ENCODE assay signal across 16 mouse cellular contexts in genomic region chr11:36161765-36162321, GRCm38 (mm10).
DNase-seq lines count a peak whose midpoint lies in the region; ATAC-seq and TF ChIP-seq lines count a peak whose summit lies in the region.
"Had no signal": no experiment of that assay in that cellular context is flagged by ENCODE, and none has a peak within 500 bp of the region (broad histone marks: within the 10 kb centered on the region; RNA-seq: fewer than 3 reads in every experiment).

No protein-coding gene starts in this region.

- H3K4me3 ChIP-seq in embryonic facial prominence, embryonic 11.5 days (ENCODE audit: low read depth, low read length), result no peak overlapping the region
- no peak overlapping the region for H3K4me3 ChIP-seq in embryonic facial prominence, embryonic 10.5 days
- H3K4me3 ChIP-seq in liver, postnatal 0 days (ENCODE audit: low read depth, low read length), result no peak overlapping the region
- no peak overlapping the region for H3K4me3 ChIP-seq in liver, embryonic 12.5 days
- H3K4me3 ChIP-seq in limb, embryonic 10.5 days, result no peak overlapping the region
- H3K4me3 ChIP-seq: kidney, embryonic 15.5 days; liver, embryonic 13.5 days had no signal

- H3K27me3 ChIP-seq in embryonic facial prominence, embryonic 11.5 days (ENCODE audit: control insufficient read depth, insufficient read depth, low read length), result no peaks in the 10 kb centered on the region
- no peaks in the 10 kb centered on the region for H3K27me3 ChIP-seq in embryonic facial prominence, embryonic 10.5 days (replicated peaks; ENCODE audit: low read depth, poor library complexity, severe bottlenecking)
- no peaks in the 10 kb centered on the region for H3K27me3 ChIP-seq in liver, postnatal 0 days (ENCODE audit: insufficient read depth, low read length)
- no peaks in the 10 kb centered on the region for H3K27me3 ChIP-seq in liver, embryonic 12.5 days (replicated peaks)
- H3K27me3 ChIP-seq in limb, embryonic 10.5 days (ENCODE audit: low read depth, poor library complexity, severe bottlenecking), result no peaks in the 10 kb centered on the region
- H3K27me3 ChIP-seq: kidney, embryonic 15.5 days; liver, embryonic 13.5 days had no signal

- no peak for TF ChIP-seq CTCF in liver, postnatal 0 days (IDR thresholded peaks at IDR 0.05; ENCODE audit: low read depth)

- DNase-seq in embryonic facial prominence, embryonic 11.5 days (ENCODE audit: low spot score), result no peak
- DNase-seq in embryonic facial prominence, embryonic 10.5 days (ENCODE audit: low spot score), result no peak
- DNase-seq in liver, postnatal 0 days, result peak; percentile 2
- peak; percentile 16 for DNase-seq in limb, embryonic 10.5 days (ENCODE audit: low spot score)
- peak; percentile 64 for DNase-seq in retina, embryonic 14.5 days (ENCODE audit: low spot score)
- no peak for DNase-seq in left cerebral cortex, adult 11 months (ENCODE audit: low spot score)
- no peak for DNase-seq in left cerebral cortex, postnatal 14 days (ENCODE audit: low spot score in 2 of 2)
- DNase-seq: adrenal gland, adult 2 months; cerebellum, adult 9-11 months; heart, postnatal 4 days; liver, embryonic 13.5 days; lung, postnatal 14 days; right cerebral cortex, postnatal 25 days had no signal

- intact Hi-C loops in left cerebral cortex, postnatal 14 days (cut with DNase I), result no loop called here

- H3K9ac ChIP-seq in embryonic facial prominence, embryonic 11.5 days (replicated peaks; ENCODE audit: low read length), result no peak overlapping the region
- no peak overlapping the region for H3K9ac ChIP-seq in liver, postnatal 0 days (replicated peaks)
- no peak overlapping the region for H3K9ac ChIP-seq in liver, embryonic 12.5 days
- H3K9ac ChIP-seq: kidney, embryonic 15.5 days; liver, embryonic 13.5 days had no signal

- H3K36me3 ChIP-seq in embryonic facial prominence, embryonic 11.5 days (replicated peaks; ENCODE audit: control insufficient read depth, insufficient read depth, low read depth, low read length), result no peaks in the 10 kb centered on the region
- no peaks in the 10 kb centered on the region for H3K36me3 ChIP-seq in embryonic facial prominence, embryonic 10.5 days (replicated peaks)
- no peaks in the 10 kb centered on the region for H3K36me3 ChIP-seq in liver, postnatal 0 days (replicated peaks; ENCODE audit: insufficient read depth, low read length)
- H3K36me3 ChIP-seq in liver, embryonic 12.5 days, result no peaks in the 10 kb centered on the region
- no peaks in the 10 kb centered on the region for H3K36me3 ChIP-seq in limb, embryonic 10.5 days
- H3K36me3 ChIP-seq: kidney, embryonic 15.5 days; liver, embryonic 13.5 days had no signal

- H3K4me1 ChIP-seq in embryonic facial prominence, embryonic 11.5 days (ENCODE audit: control insufficient read depth, insufficient read depth, low read length), result no peaks in the 10 kb centered on the region
- H3K4me1 ChIP-seq in embryonic facial prominence, embryonic 10.5 days, result no peaks in the 10 kb centered on the region
- H3K4me1 ChIP-seq in liver, postnatal 0 days (ENCODE audit: insufficient read depth), result no peaks in the 10 kb centered on the region
- H3K4me1 ChIP-seq in liver, embryonic 12.5 days, result no peaks in the 10 kb centered on the region
- H3K4me1 ChIP-seq in limb, embryonic 10.5 days, result no peaks in the 10 kb centered on the region
- H3K4me1 ChIP-seq: liver, embryonic 13.5 days had no signal

- peak; percentile 57 for ATAC-seq in embryonic facial prominence, embryonic 11.5 days (replicated peaks; ENCODE audit: insufficient number of reproducible peaks, low FRiP score, low TSS enrichment, low read depth)
- no peak for ATAC-seq in liver, postnatal 0 days
- no peak for ATAC-seq in liver, embryonic 12.5 days
- ATAC-seq: Patski had no signal

- 74% methylated on average over 10 of the region's 10 CpGs for WGBS in embryonic facial prominence, embryonic 11.5 days
- 76% methylated on average over 10 of the region's 10 CpGs for WGBS in embryonic facial prominence, embryonic 10.5 days
- 77% methylated on average over 10 of the region's 10 CpGs for WGBS in liver, postnatal 0 days (ENCODE audit: insufficient replicate concordance)
- WGBS in liver, embryonic 12.5 days (ENCODE audit: insufficient replicate concordance), result 70% methylated on average over 10 of the region's 10 CpGs
- WGBS in limb, embryonic 10.5 days, result 81% methylated on average over 10 of the region's 10 CpGs

- no peak overlapping the region for H3K4me2 ChIP-seq in embryonic facial prominence, embryonic 11.5 days (ENCODE audit: low read depth, low read length)
- H3K4me2 ChIP-seq in liver, postnatal 0 days (ENCODE audit: low read depth, low read length), result no peak overlapping the region
- H3K4me2 ChIP-seq in liver, embryonic 12.5 days, result no peak overlapping the region
- H3K4me2 ChIP-seq: kidney, embryonic 15.5 days; liver, embryonic 13.5 days had no signal

- no peak overlapping the region for H3K27ac ChIP-seq in embryonic facial prominence, embryonic 11.5 days (replicated peaks; ENCODE audit: low read depth, low read length)
- no peak overlapping the region for H3K27ac ChIP-seq in embryonic facial prominence, embryonic 10.5 days (replicated peaks)
- no peak overlapping the region for H3K27ac ChIP-seq in liver, postnatal 0 days (ENCODE audit: low read depth)
- no peak overlapping the region for H3K27ac ChIP-seq in liver, embryonic 12.5 days
- H3K27ac ChIP-seq in limb, embryonic 10.5 days, result no peak overlapping the region
- H3K27ac ChIP-seq: kidney, embryonic 15.5 days; liver, embryonic 13.5 days had no signal

- no peak for TF ChIP-seq EP300 in liver, postnatal 0 days (IDR thresholded peaks at IDR 0.05; ENCODE audit: low read depth)

- H3K9me3 ChIP-seq in embryonic facial prominence, embryonic 11.5 days (replicated peaks; ENCODE audit: control insufficient read depth, low read length), result no peaks in the 10 kb centered on the region
- H3K9me3 ChIP-seq in embryonic facial prominence, embryonic 10.5 days, result no peaks in the 10 kb centered on the region
- H3K9me3 ChIP-seq in liver, postnatal 0 days (ENCODE audit: low read length), result no peaks in the 10 kb centered on the region
- no peaks in the 10 kb centered on the region for H3K9me3 ChIP-seq in liver, embryonic 12.5 days (replicated peaks)
- no peaks in the 10 kb centered on the region for H3K9me3 ChIP-seq in limb, embryonic 10.5 days (replicated peaks)
- H3K9me3 ChIP-seq: kidney, embryonic 15.5 days; liver, embryonic 13.5 days had no signal

Comparison
In these comparisons a context has a peak if more than half of its experiments do, and no peak if none do; other contexts are left out.
1. DNase-seq: peak in liver, postnatal 0 days (single experiment), limb, embryonic 10.5 days (single experiment) and retina, embryonic 14.5 days (single experiment); none in embryonic facial prominence, embryonic 11.5 days (single experiment), embryonic facial prominence, embryonic 10.5 days (single experiment), left cerebral cortex, adult 11 months (single experiment) and left cerebral cortex, postnatal 14 days (0 of 2).